Mouse (Mus musculus): Measurements from ENCODE around the gene Tex52. TPM values are rescaled to one million over a fixed set of nuclear protein-coding genes. Genes with fewer than 3 reads are reported as not detected.

The Tex52 gene
- not detected in 2 replicates for total RNA-seq (2014; rRNA removed)
- not detected in 2 replicates for polyA plus RNA-seq (2012; rRNA removed)

- H3K27me3 ChIP-seq (ENCODE audit: control insufficient read depth, insufficient read depth, low read length) = no peaks in the 10 kb centered on the region
- TF ChIP-seq CTCF (IDR thresholded peaks at IDR 0.05; ENCODE audit: low read depth, low read length) (no peak), POLR2A (IDR thresholded peaks at IDR 0.05; ENCODE audit: extremely low read depth, insufficient read depth, low read length) (no peak)
- H3K9ac ChIP-seq (ENCODE audit: low read depth, low read length) = no peak within 1 kb of the TSS
- H3K79me2 ChIP-seq (ENCODE audit: control insufficient read depth, insufficient read depth, low read length) = no peaks in the 10 kb centered on the region
- no peak within 1 kb of the TSS for H3K4me3 ChIP-seq (ENCODE audit: insufficient read depth, low read depth, low read length)
- 81% methylated on average over 6 of the region's 6 CpGs for WGBS
- DNase-seq (ENCODE audit: extremely low read depth, low read depth, low spot score) = no peak
- H3K4me1 ChIP-seq (ENCODE audit: control insufficient read depth, insufficient read depth, low read length) = no peaks in the 10 kb centered on the region
- H3K27ac ChIP-seq (replicated peaks; ENCODE audit: insufficient read depth, low read depth, low read length) = no peak within 1 kb of the TSS
- H3K36me3 ChIP-seq (ENCODE audit: control insufficient read depth, insufficient read depth, low read length) = no peaks in the 10 kb centered on the region
These were observed at the start of gene Tex52, which contains the start of gene Gm44596 for GRCm38 (mm10) chr6:128375192-128375591. Tex52 (plus strand) TSS chr6:128375456. Gm44596 (plus strand) TSS chr6:128375503.

GRCm38 (mm10) chr6:128334397-128335124, 40.7 kb upstream of the Tex52 start:
- no peaks in the 10 kb centered on the region for H3K79me2 ChIP-seq (ENCODE audit: control insufficient read depth, insufficient read depth, low read length)
- WGBS = 14% methylated on average over 12 of the region's 12 CpGs
- no peak overlapping the region for H3K9ac ChIP-seq (ENCODE audit: low read depth, low read length)
- no peak overlapping the region for H3K27ac ChIP-seq (replicated peaks; ENCODE audit: insufficient read depth, low read depth, low read length)
- no peaks in the 10 kb centered on the region for H3K27me3 ChIP-seq (ENCODE audit: control insufficient read depth, insufficient read depth, low read length)
- no peaks in the 10 kb centered on the region for H3K36me3 ChIP-seq (ENCODE audit: control insufficient read depth, insufficient read depth, low read length)
- H3K4me3 ChIP-seq (ENCODE audit: insufficient read depth, low read depth, low read length) = no peak overlapping the region
- H3K4me1 ChIP-seq (ENCODE audit: control insufficient read depth, insufficient read depth, low read length) = peaks cover 3% of the 10 kb centered on the region
- peak; percentile 52 for DNase-seq (ENCODE audit: extremely low read depth, low read depth, low spot score)
- TF ChIP-seq CTCF (IDR thresholded peaks at IDR 0.05; ENCODE audit: low read depth, low read length) = peak; percentile 64
- TF ChIP-seq POLR2A (IDR thresholded peaks at IDR 0.05; ENCODE audit: extremely low read depth, insufficient read depth, low read length) = no peak

- Histone ChIP-seq H3K4me3 (ENCODE audit: insufficient read depth, low read depth, low read length) (no peak overlapping the region), H3K4me1 (ENCODE audit: control insufficient read depth, insufficient read depth, low read length) (peaks cover 3% of the 10 kb centered on the region), H3K9ac (ENCODE audit: low read depth, low read length) (no peak overlapping the region), H3K27ac (replicated peaks; ENCODE audit: insufficient read depth, low read depth, low read length) (no peak overlapping the region), H3K79me2 (ENCODE audit: control insufficient read depth, insufficient read depth, low read length) (no peaks in the 10 kb centered on the region), H3K36me3 (ENCODE audit: control insufficient read depth, insufficient read depth, low read length) (no peaks in the 10 kb centered on the region), H3K27me3 (ENCODE audit: control insufficient read depth, insufficient read depth, low read length) (no peaks in the 10 kb centered on the region)
- DNase-seq (ENCODE audit: extremely low read depth, low read depth, low spot score) = no peak
- WGBS = 45% methylated on average over 7 of the region's 7 CpGs
- no peak for TF ChIP-seq CTCF (IDR thresholded peaks at IDR 0.05; ENCODE audit: low read depth, low read length)
- no peak for TF ChIP-seq POLR2A (IDR thresholded peaks at IDR 0.05; ENCODE audit: extremely low read depth, insufficient read depth, low read length)
These were observed 37.8 kb upstream of the Tex52 start for GRCm38 (mm10) chr6:128337467-128337866.

- peaks cover 1% of the 10 kb centered on the region for H3K4me1 ChIP-seq (ENCODE audit: control insufficient read depth, insufficient read depth, low read length)
- TF ChIP-seq CTCF (IDR thresholded peaks at IDR 0.05; ENCODE audit: low read depth, low read length) (no peak), POLR2A (IDR thresholded peaks at IDR 0.05; ENCODE audit: extremely low read depth, insufficient read depth, low read length) (no peak)
- no peak for DNase-seq (ENCODE audit: extremely low read depth, low read depth, low spot score)
- H3K79me2 ChIP-seq (ENCODE audit: control insufficient read depth, insufficient read depth, low read length) = no peaks in the 10 kb centered on the region
- no peak overlapping the region for H3K9ac ChIP-seq (ENCODE audit: low read depth, low read length)
- H3K27ac ChIP-seq (replicated peaks; ENCODE audit: insufficient read depth, low read depth, low read length) = no peak overlapping the region
- H3K36me3 ChIP-seq (ENCODE audit: control insufficient read depth, insufficient read depth, low read length) = no peaks in the 10 kb centered on the region
- WGBS = 29% methylated on average over 5 of the region's 5 CpGs
- H3K4me3 ChIP-seq (ENCODE audit: insufficient read depth, low read depth, low read length) = no peak overlapping the region
- no peaks in the 10 kb centered on the region for H3K27me3 ChIP-seq (ENCODE audit: control insufficient read depth, insufficient read depth, low read length)
These were observed 36.4 kb upstream of the Tex52 start for GRCm38 (mm10) chr6:128338876-128339275.

GRCm38 (mm10) chr6:128341956-128342723, 33.1 kb upstream of the Tex52 start:
- no peaks in the 10 kb centered on the region for H3K36me3 ChIP-seq (ENCODE audit: control insufficient read depth, insufficient read depth, low read length)
- WGBS = 95% methylated on average over 11 of the region's 11 CpGs
- H3K27ac ChIP-seq (replicated peaks; ENCODE audit: insufficient read depth, low read depth, low read length) = no peak overlapping the region

More at GRCm38 (mm10) chr6:128341956-128342723, 33.1 kb upstream of the Tex52 start:
- no peaks in the 10 kb centered on the region for H3K4me1 ChIP-seq (ENCODE audit: control insufficient read depth, insufficient read depth, low read length)
- no peak for DNase-seq (ENCODE audit: extremely low read depth, low read depth, low spot score)
- no peaks in the 10 kb centered on the region for H3K79me2 ChIP-seq (ENCODE audit: control insufficient read depth, insufficient read depth, low read length)
- TF ChIP-seq POLR2A (IDR thresholded peaks at IDR 0.05; ENCODE audit: extremely low read depth, insufficient read depth, low read length) (no peak), CTCF (IDR thresholded peaks at IDR 0.05; ENCODE audit: low read depth, low read length) (no peak)
- no peaks in the 10 kb centered on the region for H3K27me3 ChIP-seq (ENCODE audit: control insufficient read depth, insufficient read depth, low read length)
- H3K9ac ChIP-seq (ENCODE audit: low read depth, low read length) = no peak overlapping the region
- no peak overlapping the region for H3K4me3 ChIP-seq (ENCODE audit: insufficient read depth, low read depth, low read length)

Data from liver, adult 2 months (tissue).